Mouse (Mus musculus) heart, postnatal 0 days (tissue): ENCODE measurements around the gene Pih1d2. TPM values are rescaled to one million over a fixed set of nuclear protein-coding genes. Genes with fewer than 3 reads are reported as not detected.
"Not testable (repeated sequence)": the region's sequence is repeated elsewhere in the genome, so short reads cannot be mapped to it uniquely, and the experiment has no call there.

Source experiments
- ATAC-seq: fragments of 200-750 bp; cut with Nextera tagmentation; 2 replicates; pipeline ENCODE4 v1.8.0; 2017; ENCODE audit warnings: low read depth, moderate number of reproducible peaks, moderate library complexity; ENCODE audit not compliant: insufficient read depth
- DNase-seq: peaks from one replicate; pipeline ENCODE4 v3.0.0-alpha.2; 2016; ENCODE audit warnings: low spot score
- H3K27ac ChIP-seq: fragments of 300-500 bp; sonication (generic); 2 replicates; pipeline ENCODE4 v1.5.1; 2014; ENCODE audit warnings: low read depth, mild to moderate bottlenecking
- H3K27me3 ChIP-seq: fragments of 300-500 bp; sonication (generic); 2 replicates; pipeline ENCODE4 v1.6.1; 2014; ENCODE audit warnings: low read length, mixed read lengths; ENCODE audit not compliant: control insufficient read depth, insufficient read depth
- H3K36me3 ChIP-seq: fragments of 300-500 bp; sonication (generic); replicated peaks from 2 replicates; pipeline ENCODE4 v1.6.1; 2014; ENCODE audit warnings: low read length, mixed read lengths; ENCODE audit not compliant: control insufficient read depth, insufficient read depth
- H3K4me1 ChIP-seq: fragments of 300-500 bp; sonication (generic); 2 replicates; pipeline ENCODE4 v1.6.1; 2014; ENCODE audit warnings: antibody characterized with exemption; ENCODE audit not compliant: control insufficient read depth, insufficient read depth
- H3K4me2 ChIP-seq: fragments of 300-500 bp; sonication (generic); 2 replicates; pipeline ENCODE4 v1.6.1; 2014; ENCODE audit warnings: low read depth, mild to moderate bottlenecking, low read length, moderate library complexity
- H3K4me3 ChIP-seq: fragments of 300-500 bp; sonication (generic); 2 replicates; pipeline ENCODE4 v1.5.1; 2014; ENCODE audit warnings: low read depth, low read length
- H3K9ac ChIP-seq: fragments of 300-500 bp; sonication (generic); replicated peaks from 2 replicates; pipeline ENCODE4 v1.6.1; 2014; ENCODE audit warnings: low read depth, low read length, mixed read lengths
- H3K9me3 ChIP-seq: fragments of 300-500 bp; sonication (generic); replicated peaks from 2 replicates; pipeline ENCODE4 v1.6.1; 2016; ENCODE audit warnings: low read length; ENCODE audit not compliant: control insufficient read depth
- CTCF ChIP-seq: IDR thresholded peaks from 2 replicates; pipeline ENCODE4 v1.5.1; 2016; ENCODE audit warnings: antibody characterized with exemption, control low read depth, low read depth
- EP300 ChIP-seq: IDR thresholded peaks from 2 replicates; pipeline ENCODE4 v1.6.1; 2016; ENCODE audit warnings: antibody characterized with exemption, low read depth
- WGBS: fragments of 180-500 bp; shearing (Covaris S2); extraction: QIAGEN DNeasy Blood & Tissue Kit; methylation state at CpG from one replicate; pipeline ENCODE4 v1.1.7; 2014; 5-methylcytosine and 5-hydroxymethylcytosine counted together
- polyA plus RNA-seq: library from polyadenylated mRNA; unstranded; fragments of >200 nt; fragmentation: Nextera tagmentation; extraction: Ambion mirVana; gene quantifications from 2 replicates; pipeline ENCODE4 v1.2.1, GENCODE M21; 2015
- total RNA-seq: library from RNA; depleted of rRNA; stranded (reverse); fragments of >200 nt; gene quantifications from 2 replicates; pipeline ENCODE4 v1.2.3, GENCODE M21; 2014; ENCODE audit warnings: low replicate concordance

Pih1d2 gene
- total and polyA plus RNA-seq, 2 experiments from 2014 or later = 0.27 to 1.2 TPM

DNA sequence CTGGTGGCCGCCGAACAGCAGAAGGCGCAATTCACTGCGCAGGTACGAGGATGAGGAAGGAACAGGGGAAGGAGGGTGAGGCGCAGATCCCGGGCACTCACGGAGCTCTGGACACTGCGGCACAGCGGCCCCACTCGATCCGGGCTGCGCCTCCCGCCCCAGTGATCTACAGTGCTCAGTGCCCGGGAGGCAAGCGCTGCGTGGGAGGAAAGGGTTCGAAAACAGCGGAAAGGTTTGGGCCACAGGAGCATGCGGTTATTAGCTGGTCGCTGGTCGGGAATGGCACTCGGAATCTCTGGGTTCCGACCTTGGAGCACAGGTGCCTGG, 13.2 kb upstream of the Pih1d2 start:
- Histone ChIP-seq H3K4me3 (peak overlapping the region; percentile 73), H3K4me2 (peak overlapping the region; percentile 96), H3K9ac (peak overlapping the region; percentile 76), H3K4me1 (peaks cover 15% of the 10 kb centered on the region), H3K9me3 (no peaks in the 10 kb centered on the region), H3K27me3 (no peaks in the 10 kb centered on the region), H3K27ac (peak overlapping the region; percentile 86), H3K36me3 (peaks cover 42% of the 10 kb centered on the region)
- peak; percentile 13 for DNase-seq
- TF ChIP-seq EP300 (no peak), CTCF (peak; percentile 37; the same call in 1 of the 2 replicates)
- 0% methylated on average over 24 of the region's 24 CpGs for WGBS
- peak; percentile 66 for ATAC-seq

DNA sequence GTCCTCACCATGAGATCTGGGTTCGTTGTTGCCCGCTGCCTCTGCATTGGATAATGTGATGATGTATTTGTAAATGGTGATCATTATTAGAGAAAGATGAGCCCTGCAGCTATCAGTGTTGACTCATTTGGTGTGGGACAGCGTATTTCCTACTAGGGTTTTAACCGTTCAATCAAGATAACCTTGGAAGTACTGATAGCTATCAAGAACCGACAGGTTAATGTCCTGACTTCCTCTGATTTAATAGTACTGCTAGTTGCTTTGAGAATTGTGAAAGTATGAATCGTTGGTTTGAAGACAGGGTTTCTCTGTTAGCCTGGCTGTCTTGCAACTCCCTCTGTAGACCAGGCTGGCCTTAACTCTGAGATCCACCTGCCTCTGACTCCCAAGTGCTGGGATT, 12.8 kb upstream of the Pih1d2 start:
- 1% methylated on average over 6 of the region's 6 CpGs for WGBS
- H3K4me1 ChIP-seq = peaks cover 15% of the 10 kb centered on the region
- H3K27me3 ChIP-seq = no peaks in the 10 kb centered on the region
- DNase-seq (no peak), ATAC-seq (no peak)
- peaks cover 39% of the 10 kb centered on the region for H3K36me3 ChIP-seq
- peak overlapping the region; percentile 76 for H3K9ac ChIP-seq
- peak overlapping the region; percentile 96 for H3K4me2 ChIP-seq
- peak overlapping the region; percentile 86 for H3K27ac ChIP-seq
- TF ChIP-seq EP300 (no peak), CTCF (no peak)
- peak overlapping the region; percentile 73 for H3K4me3 ChIP-seq
- no peaks in the 10 kb centered on the region for H3K9me3 ChIP-seq

DNA sequence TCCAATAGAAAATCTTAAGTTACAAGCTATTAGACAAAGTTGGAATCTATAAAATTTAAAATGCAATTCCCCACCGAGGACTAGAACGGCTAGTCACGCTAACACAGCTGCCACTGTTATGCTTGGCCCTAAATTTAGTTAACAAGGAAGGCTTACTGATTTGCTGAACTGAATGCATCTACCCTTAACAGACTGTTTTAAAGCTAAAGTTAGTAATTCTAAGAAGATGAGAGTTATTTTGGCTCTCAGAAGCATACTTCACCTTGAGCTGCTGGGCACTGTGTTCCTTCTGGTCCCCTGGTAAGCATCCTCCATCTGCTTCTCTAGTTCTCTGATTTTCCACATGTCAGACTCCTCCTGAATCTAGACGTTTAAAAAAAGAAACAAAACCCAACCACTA, 5.0 kb upstream of the Pih1d2 start:
- Histone ChIP-seq H3K9ac (no peak overlapping the region), H3K4me2 (no peak overlapping the region), H3K4me3 (no peak overlapping the region), H3K27me3 (no peaks in the 10 kb centered on the region), H3K36me3 (peaks cover 64% of the 10 kb centered on the region), H3K4me1 (peaks cover 7% of the 10 kb centered on the region), H3K27ac (no peak overlapping the region), H3K9me3 (no peaks in the 10 kb centered on the region)
- no peak for DNase-seq
- no peak for ATAC-seq
- 79% methylated on average over 4 of the region's 4 CpGs for WGBS
- TF ChIP-seq CTCF (no peak), EP300 (no peak)

DNA sequence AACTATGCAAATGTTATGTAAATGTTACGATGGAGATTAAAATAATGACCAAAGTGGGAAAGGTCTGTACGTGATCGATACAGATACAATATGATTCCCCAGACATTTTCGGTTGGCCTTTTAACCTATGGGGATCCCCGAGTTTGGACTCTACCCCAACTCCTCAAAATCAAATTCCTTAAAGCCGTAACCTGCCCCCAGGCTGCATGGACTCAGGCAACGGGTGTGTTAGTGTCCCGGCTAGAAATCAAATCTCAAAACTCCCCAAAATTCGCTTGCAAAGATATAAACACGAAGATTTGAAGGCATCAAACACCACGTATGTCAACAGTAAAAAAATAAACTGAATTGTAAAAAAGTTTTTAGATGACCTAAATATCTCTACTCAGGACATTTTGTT, 960 bp upstream of the Pih1d2 start:
- no peak for TF ChIP-seq CTCF
- Histone ChIP-seq H3K4me1 (peaks cover 11% of the 10 kb centered on the region), H3K9me3 (no peaks in the 10 kb centered on the region), H3K36me3 (peaks cover 30% of the 10 kb centered on the region), H3K27ac (peak overlapping the region; percentile 98), H3K4me2 (peak overlapping the region; percentile 80), H3K4me3 (peak overlapping the region; percentile 89), H3K9ac (peak overlapping the region; percentile 89), H3K27me3 (no peaks in the 10 kb centered on the region)
- ATAC-seq = no peak
- 31% methylated on average over 11 of the region's 11 CpGs for WGBS
- DNase-seq = no peak

DNA sequence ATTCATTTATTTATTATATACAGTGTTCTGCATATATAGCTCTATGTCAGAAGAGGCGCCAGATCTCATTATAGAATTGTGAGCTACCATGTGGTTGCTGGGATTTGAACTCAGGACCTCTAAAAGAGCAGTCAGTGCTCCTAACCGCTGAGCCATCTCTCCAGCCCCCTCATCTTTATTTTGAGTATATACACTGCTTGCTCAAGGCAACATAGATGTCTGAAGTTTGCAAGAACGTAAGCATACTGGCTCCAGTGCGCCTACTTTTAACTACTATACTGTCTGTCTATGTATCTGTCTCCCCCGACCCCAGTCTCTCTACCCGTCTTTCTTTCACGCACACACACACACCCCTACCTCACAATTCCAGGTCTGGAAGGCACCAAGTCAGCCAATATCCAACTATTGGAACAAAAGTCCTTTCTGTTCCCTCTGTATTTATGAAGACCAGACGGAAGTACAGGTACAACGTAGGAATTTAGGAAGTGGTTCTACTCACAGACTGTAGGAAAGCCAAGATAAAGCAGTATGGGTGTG, 741 bp downstream of the Pih1d2 start:
- Histone ChIP-seq H3K36me3 (peaks cover 22% of the 10 kb centered on the region), H3K27ac (no peak overlapping the region), H3K4me2 (peak overlapping the region; percentile 80), H3K9me3 (no peaks in the 10 kb centered on the region), H3K4me3 (peak overlapping the region; percentile 89), H3K4me1 (peaks cover 11% of the 10 kb centered on the region), H3K9ac (no peak overlapping the region), H3K27me3 (no peaks in the 10 kb centered on the region)
- DNase-seq (no peak), ATAC-seq (no peak)
- 54% methylated on average over 9 of the region's 9 CpGs for WGBS
- no peak for TF ChIP-seq EP300
- no peak for TF ChIP-seq CTCF

DNA sequence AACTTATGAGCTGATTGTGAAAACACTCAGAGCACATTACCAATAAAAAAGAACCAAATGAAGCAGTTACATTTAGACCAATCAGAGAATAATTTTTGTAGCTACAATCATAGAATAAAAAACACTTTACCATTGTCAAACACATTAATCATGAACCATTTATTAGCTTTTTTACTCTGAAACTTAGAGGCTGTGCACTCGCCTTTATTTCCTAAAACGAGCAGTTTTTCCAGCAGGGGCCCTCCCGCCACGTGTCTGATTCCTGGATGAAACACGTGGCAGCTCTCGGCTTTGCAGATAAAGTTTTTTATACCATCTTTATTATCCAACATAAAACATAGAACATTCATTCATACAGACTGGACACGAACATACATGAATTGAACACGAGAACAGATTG, 13.8 kb downstream of the Pih1d2 start:
- peaks cover 28% of the 10 kb centered on the region for H3K36me3 ChIP-seq
- not testable (repeated sequence) for H3K4me1 ChIP-seq, H3K27me3 ChIP-seq, H3K9me3 ChIP-seq, H3K4me3 ChIP-seq, H3K27ac ChIP-seq, H3K9ac ChIP-seq, DNase-seq, H3K4me2 ChIP-seq, ATAC-seq
- 80% methylated on average over 6 of the region's 8 CpGs for WGBS
